Mouse (Mus musculus) midbrain, postnatal 0 days (tissue): ENCODE measurements at regions not wholly inside any gene's neighbourhood (a gene's known extent, or its start where the extent isn't known, plus 50 kb on each side); places are given as distances from the start of the nearest gene placed in this dataset.

Source experiments
- ATAC-seq: fragments of 200-750 bp; cut with Nextera tagmentation; 2 replicates; pipeline ENCODE4 v1.8.0; 2017; ENCODE audit warnings: moderate number of reproducible peaks, mild to moderate bottlenecking, moderate TSS enrichment, moderate library complexity; ENCODE audit not compliant: low FRiP score
- DNase-seq: peaks from one replicate; pipeline ENCODE4 v3.0.0-alpha.2; 2015; ENCODE audit warnings: low spot score
- H3K27ac ChIP-seq: fragments of 300-500 bp; sonication (generic); 2 replicates; pipeline ENCODE4 v1.5.1; 2014; ENCODE audit warnings: low read depth, mild to moderate bottlenecking, low read length, mixed read lengths
- H3K27me3 ChIP-seq: fragments of 300-500 bp; sonication (generic); 2 replicates; pipeline ENCODE4 v1.6.1; 2014; ENCODE audit warnings: low read length, control low read depth, mixed read lengths; ENCODE audit not compliant: insufficient read depth
- H3K36me3 ChIP-seq: fragments of 300-500 bp; sonication (generic); 2 replicates; pipeline ENCODE4 v1.6.1; 2014; ENCODE audit warnings: low read length, control low read depth, mixed read lengths; ENCODE audit not compliant: insufficient read depth
- H3K4me1 ChIP-seq: fragments of 300-500 bp; sonication (generic); 2 replicates; pipeline ENCODE4 v1.6.1; 2014; ENCODE audit warnings: mild to moderate bottlenecking, control low read depth, antibody characterized with exemption, low read length, mixed read lengths; ENCODE audit not compliant: insufficient read depth
- H3K4me2 ChIP-seq: fragments of 300-500 bp; sonication (generic); 2 replicates; pipeline ENCODE4 v1.6.1; 2014; ENCODE audit warnings: low read depth, mild to moderate bottlenecking, low read length, mixed read lengths; ENCODE audit not compliant: poor library complexity, severe bottlenecking
- H3K4me3 ChIP-seq: fragments of 300-500 bp; sonication (generic); 2 replicates; pipeline ENCODE4 v1.5.1; 2014; ENCODE audit warnings: low read depth, mild to moderate bottlenecking, low read length, moderate library complexity
- H3K9ac ChIP-seq: fragments of 300-500 bp; sonication (generic); replicated peaks from 2 replicates; pipeline ENCODE4 v1.6.1; 2014; ENCODE audit warnings: mild to moderate bottlenecking, low read length, moderate library complexity, mixed read lengths; ENCODE audit not compliant: poor library complexity, severe bottlenecking
- H3K9me3 ChIP-seq: fragments of 300-500 bp; sonication (generic); 2 replicates; pipeline ENCODE4 v1.6.1; 2016; ENCODE audit warnings: low read length, control low read depth
- CTCF ChIP-seq: IDR thresholded peaks from 2 replicates; pipeline ENCODE4 v1.5.1; 2016; ENCODE audit warnings: antibody characterized with exemption, mild to moderate bottlenecking
- WGBS: fragments of 180-500 bp; shearing (Covaris S2); extraction: QIAGEN DNeasy Blood & Tissue Kit; methylation state at CpG from one replicate; pipeline ENCODE4 v1.1.7; 2014; 5-methylcytosine and 5-hydroxymethylcytosine counted together

DNA sequence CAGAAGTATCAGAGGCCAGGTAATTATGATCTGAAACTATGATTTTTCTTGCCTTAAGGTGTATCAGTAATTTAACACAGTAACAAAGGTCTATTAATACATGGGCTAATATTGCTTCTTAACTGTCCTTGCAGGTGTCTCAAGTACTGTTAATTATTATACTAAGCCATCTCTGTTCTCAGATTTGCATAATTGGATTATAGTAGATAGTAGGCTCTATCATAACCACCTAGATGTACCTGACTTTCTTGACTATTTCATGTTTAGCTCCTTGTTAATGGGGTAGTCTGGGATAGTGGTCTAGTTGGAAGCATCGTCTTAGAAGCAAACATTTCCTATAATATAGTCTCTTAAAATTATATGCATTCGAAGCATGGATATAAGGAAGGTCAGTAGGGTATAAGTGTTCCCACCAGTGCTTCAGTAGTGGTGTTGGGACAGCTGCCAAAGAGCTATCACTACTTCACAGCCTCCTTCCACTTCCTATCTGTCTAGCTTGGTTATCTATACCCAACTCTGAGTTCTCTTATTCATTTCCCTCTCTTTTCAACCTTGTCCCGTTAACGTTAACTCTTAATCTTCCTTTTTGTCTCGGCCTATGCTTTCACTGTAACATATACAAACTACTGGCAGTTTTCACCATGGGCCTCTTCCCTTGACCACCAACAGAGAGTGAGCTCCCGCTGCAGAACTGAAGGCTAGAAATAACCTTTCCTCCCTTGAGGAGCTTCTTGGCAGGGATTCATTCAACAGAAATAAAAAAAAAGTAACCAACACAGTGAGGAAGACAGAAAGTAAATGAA is 630.9 kb upstream of the Lcorl start:
- Histone ChIP-seq H3K4me3 (no peak overlapping the region), H3K4me1 (no peaks in the 10 kb centered on the region), H3K9me3 (no peaks in the 10 kb centered on the region), H3K36me3 (no peaks in the 10 kb centered on the region), H3K9ac (no peak overlapping the region), H3K27ac (no peak overlapping the region), H3K27me3 (no peaks in the 10 kb centered on the region), H3K4me2 (no peak overlapping the region)
- TF ChIP-seq CTCF: no peak
- ATAC-seq (no peak), DNase-seq (no peak)
- WGBS: 75% methylated on average over 6 of the region's 6 CpGs

DNA sequence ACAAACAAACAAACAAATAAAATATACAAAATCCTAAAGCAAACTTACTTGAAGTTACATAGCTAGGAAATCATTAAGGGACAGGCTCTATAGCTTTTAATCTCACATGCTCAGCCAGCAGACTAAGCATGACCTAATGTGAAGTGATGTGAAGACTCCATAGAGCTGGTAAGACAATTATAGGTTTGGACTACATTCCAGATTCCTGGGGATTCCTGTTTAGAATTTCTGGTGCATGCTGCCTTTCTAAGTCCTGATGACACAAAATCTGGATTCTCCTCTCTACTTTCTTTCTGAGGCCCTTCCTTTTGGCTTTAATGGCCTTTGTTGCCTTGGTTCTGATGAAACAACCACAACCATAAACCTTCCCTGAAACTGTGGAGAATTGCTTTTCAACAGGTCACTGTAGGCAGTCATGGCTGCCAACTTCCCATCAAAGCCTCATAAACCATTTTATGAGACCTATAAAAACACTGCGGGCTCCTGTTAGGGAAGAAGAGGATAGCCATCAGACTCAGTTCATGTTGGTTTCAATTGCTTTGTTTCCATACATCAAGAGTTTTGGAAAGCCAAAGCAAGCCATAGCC is 629.4 kb upstream of the Lcorl start:
- TF ChIP-seq CTCF: no peak
- Histone ChIP-seq H3K9me3 (no peaks in the 10 kb centered on the region), H3K36me3 (no peaks in the 10 kb centered on the region), H3K9ac (no peak overlapping the region), H3K27me3 (no peaks in the 10 kb centered on the region), H3K4me3 (no peak overlapping the region), H3K27ac (no peak overlapping the region), H3K4me2 (no peak overlapping the region), H3K4me1 (no peaks in the 10 kb centered on the region)
- DNase-seq: peak; percentile 31
- 76% methylated on average over 1 of the region's 1 CpGs for WGBS
- no peak for ATAC-seq

DNA sequence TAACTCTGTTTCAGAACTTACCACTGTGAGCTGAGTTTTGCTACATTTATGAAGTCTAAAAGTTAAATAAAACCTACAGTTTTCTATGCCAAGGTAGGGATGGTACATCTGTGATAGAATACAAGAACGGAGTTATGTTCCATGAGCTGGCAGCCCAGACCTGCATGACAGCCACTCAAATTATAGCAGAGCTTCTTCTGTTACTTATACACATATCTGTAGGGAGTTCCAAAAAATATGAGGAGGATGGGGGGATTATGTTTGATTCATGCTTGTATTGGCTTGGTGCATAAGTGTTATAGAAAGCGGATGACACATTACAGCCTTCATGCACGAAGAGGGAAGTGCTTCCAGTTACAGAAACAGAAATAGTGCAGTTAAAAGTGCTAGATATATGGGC is 598.9 kb upstream of the Lcorl start:
- H3K4me1 ChIP-seq: no peaks in the 10 kb centered on the region
- no peak overlapping the region for H3K27ac ChIP-seq
- H3K9me3 ChIP-seq: no peaks in the 10 kb centered on the region
- TF ChIP-seq CTCF: no peak
- no peaks in the 10 kb centered on the region for H3K27me3 ChIP-seq
- ATAC-seq: no peak
- WGBS: 93% methylated on average over 3 of the region's 3 CpGs
- H3K9ac ChIP-seq: no peak overlapping the region
- no peak for DNase-seq
- H3K4me3 ChIP-seq: no peak overlapping the region
- no peaks in the 10 kb centered on the region for H3K36me3 ChIP-seq
- H3K4me2 ChIP-seq: no peak overlapping the region

DNA sequence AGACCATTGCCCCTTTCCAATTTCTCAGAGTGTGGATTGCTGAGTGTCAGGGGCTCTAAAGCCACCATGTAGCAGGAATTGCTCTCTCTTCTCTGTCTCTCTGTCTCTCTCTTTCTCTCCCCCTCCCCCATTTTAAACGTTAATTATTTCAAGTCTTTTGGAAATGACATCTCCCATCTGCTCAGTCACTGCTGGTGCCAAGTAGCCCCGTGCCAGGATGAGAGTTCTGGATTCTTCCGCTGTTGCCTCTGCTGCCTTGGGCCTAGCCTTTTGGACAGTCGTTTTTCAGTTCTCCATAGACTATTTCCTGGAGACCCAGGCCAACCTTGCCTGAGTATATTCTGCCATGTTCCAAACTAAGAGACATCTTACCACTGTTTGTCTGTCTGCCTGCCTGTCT is 590.9 kb upstream of the Lcorl start:
- peak; percentile 33 for DNase-seq
- ATAC-seq: no peak

DNA sequence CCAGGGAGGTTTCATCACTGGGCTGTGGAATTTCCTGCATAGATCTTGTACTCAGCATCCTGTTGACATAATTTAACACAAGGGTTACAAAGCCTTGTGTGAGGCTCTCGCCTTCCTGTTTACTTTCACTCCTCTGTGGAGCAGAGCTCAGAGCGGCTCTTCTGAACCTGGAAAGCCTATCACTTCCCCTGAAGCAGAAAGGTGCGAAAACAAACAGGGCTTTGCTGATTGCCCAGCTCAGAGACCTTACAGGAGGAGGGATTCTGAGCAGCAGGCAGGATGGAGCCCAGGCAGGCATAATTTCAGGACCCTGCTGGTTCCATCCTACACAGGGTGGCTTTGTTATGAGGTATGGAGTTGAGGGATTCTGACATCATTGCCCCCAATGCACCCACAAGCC is 588.4 kb upstream of the Lcorl start:
- DNase-seq: peak; percentile 25
- TF ChIP-seq CTCF: no peak
- H3K4me3 ChIP-seq: no peak overlapping the region
- H3K27me3 ChIP-seq: no peaks in the 10 kb centered on the region
- H3K9me3 ChIP-seq: no peaks in the 10 kb centered on the region
- no peaks in the 10 kb centered on the region for H3K36me3 ChIP-seq
- 54% methylated on average over 3 of the region's 3 CpGs for WGBS
- no peak for ATAC-seq
- H3K9ac ChIP-seq: no peak overlapping the region
- no peak overlapping the region for H3K4me2 ChIP-seq
- H3K27ac ChIP-seq: no peak overlapping the region
- no peaks in the 10 kb centered on the region for H3K4me1 ChIP-seq

More for the DNA sequence above, 590.9 kb upstream of the Lcorl start:
- H3K27ac ChIP-seq: no peak overlapping the region
- no peak overlapping the region for H3K9ac ChIP-seq
- no peaks in the 10 kb centered on the region for H3K36me3 ChIP-seq
- 70% methylated on average over 4 of the region's 4 CpGs for WGBS
- H3K4me1 ChIP-seq: no peaks in the 10 kb centered on the region
- no peak overlapping the region for H3K4me3 ChIP-seq
- H3K4me2 ChIP-seq: no peak overlapping the region
- TF ChIP-seq CTCF: no peak
- no peaks in the 10 kb centered on the region for H3K9me3 ChIP-seq
- H3K27me3 ChIP-seq: no peaks in the 10 kb centered on the region

DNA sequence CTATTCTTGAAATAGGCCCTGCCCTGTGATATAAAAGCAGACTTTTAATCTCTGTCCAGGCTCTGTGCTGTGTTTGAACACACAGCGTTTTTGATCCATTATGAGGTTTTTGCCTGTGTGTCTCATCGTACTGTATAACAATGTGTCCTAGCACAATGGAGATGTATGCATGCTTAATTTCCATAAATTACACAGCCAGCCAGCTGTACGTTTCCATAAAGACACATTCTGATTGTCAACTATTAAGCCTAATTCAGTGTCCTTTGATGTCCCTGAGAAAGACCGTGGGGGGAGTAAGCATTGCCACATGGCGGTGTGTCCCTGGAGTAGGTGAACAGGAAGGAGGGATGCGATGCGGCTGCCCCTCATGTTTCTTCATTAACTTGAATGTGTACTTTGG is 587.7 kb upstream of the Lcorl start:
- no peaks in the 10 kb centered on the region for H3K27me3 ChIP-seq
- no peak overlapping the region for H3K4me2 ChIP-seq
- H3K4me3 ChIP-seq: no peak overlapping the region
- ATAC-seq (no peak), DNase-seq (no peak)
- WGBS: 15% methylated on average over 7 of the region's 7 CpGs
- no peaks in the 10 kb centered on the region for H3K9me3 ChIP-seq
- no peaks in the 10 kb centered on the region for H3K4me1 ChIP-seq
- TF ChIP-seq CTCF: no peak
- no peak overlapping the region for H3K9ac ChIP-seq
- H3K27ac ChIP-seq: no peak overlapping the region
- H3K36me3 ChIP-seq: no peaks in the 10 kb centered on the region
